Mouse (Mus musculus): ENCODE measurements around the gene Nudt3.

DNA sequence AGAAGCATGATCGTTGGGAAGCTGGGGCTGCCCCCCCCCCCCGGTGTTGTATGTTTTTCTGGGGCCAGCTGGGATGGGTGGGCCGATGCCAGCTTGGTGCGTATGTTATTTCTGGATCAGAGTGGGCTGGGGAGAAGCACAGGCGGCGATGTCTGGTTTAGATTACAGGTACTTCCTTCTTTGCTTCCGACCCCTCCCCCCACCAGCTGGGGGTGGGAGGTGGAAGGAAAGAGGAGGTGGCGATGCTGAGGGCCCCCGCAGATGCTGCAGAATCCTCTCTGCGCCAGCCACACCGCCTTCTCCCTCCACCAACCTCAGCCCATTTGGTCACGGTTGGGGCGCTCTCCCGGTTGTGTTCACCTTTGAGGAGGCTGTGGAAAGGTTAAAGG lies 32.7 kb upstream of the Nudt3 start:
- TF ChIP-seq CTCF (IDR thresholded peaks at IDR 0.05; ENCODE audit: low read depth) (no peak), EP300 (optimal IDR thresholded peaks at IDR 0.05) (no peak)
